Mouse (Mus musculus) midbrain, embryonic 11.5 days (tissue): ENCODE results near the gene Nup210l. TPM values are rescaled to one million over a fixed set of nuclear protein-coding genes. Genes with fewer than 3 reads are reported as not detected.

Source experiments
- ATAC-seq: fragments of 200-750 bp; cut with Nextera tagmentation; 2 replicates; pipeline ENCODE4 v1.8.0; 2017; ENCODE audit warnings: moderate TSS enrichment, moderate library complexity; ENCODE audit not compliant: low FRiP score
- DNase-seq: peaks from one replicate; pipeline ENCODE4 v3.0.0; 2015; ENCODE audit warnings: low spot score; ENCODE audit errors: missing footprints
- H3K27ac ChIP-seq: fragments of 300-500 bp; sonication (generic); 2 replicates; pipeline ENCODE4 v1.5.1; 2014; ENCODE audit warnings: low read depth, low read length
- H3K27me3 ChIP-seq: fragments of 300-500 bp; sonication (generic); 2 replicates; pipeline ENCODE4 v1.6.1; 2014; ENCODE audit warnings: mild to moderate bottlenecking, low read length, moderate library complexity, mixed read lengths; ENCODE audit not compliant: control insufficient read depth, insufficient read depth
- H3K36me3 ChIP-seq: fragments of 300-500 bp; sonication (generic); 2 replicates; pipeline ENCODE4 v1.6.1; 2014; ENCODE audit warnings: mild to moderate bottlenecking, low read length, moderate library complexity, mixed read lengths; ENCODE audit not compliant: control insufficient read depth, insufficient read depth
- H3K4me1 ChIP-seq: fragments of 300-500 bp; sonication (generic); 2 replicates; pipeline ENCODE4 v1.6.1; 2014; ENCODE audit warnings: low read length; ENCODE audit not compliant: control insufficient read depth, insufficient read depth
- H3K4me2 ChIP-seq: fragments of 300-500 bp; sonication (generic); 2 replicates; pipeline ENCODE4 v1.6.1; 2014; ENCODE audit warnings: mild to moderate bottlenecking, moderate library complexity
- H3K4me3 ChIP-seq: fragments of 300-500 bp; sonication (generic); 2 replicates; pipeline ENCODE4 v1.5.1; 2014; ENCODE audit warnings: low read depth, low read length
- H3K9ac ChIP-seq: fragments of 300-500 bp; sonication (generic); 2 replicates; pipeline ENCODE4 v1.6.1; 2014; ENCODE audit warnings: low read length
- H3K9me3 ChIP-seq: fragments of 300-500 bp; sonication (generic); 2 replicates; pipeline ENCODE4 v1.6.1; 2016; ENCODE audit warnings: low read length; ENCODE audit not compliant: control insufficient read depth
- WGBS: fragments of 180-500 bp; shearing (Covaris S2); extraction: QIAGEN DNeasy Blood & Tissue Kit; methylation state at CpG from one replicate; pipeline ENCODE4 v1.1.7; 2014; 5-methylcytosine and 5-hydroxymethylcytosine counted together
- polyA plus RNA-seq: library from polyadenylated mRNA; unstranded; fragments of >200 nt; fragmentation: Nextera tagmentation; extraction: Ambion mirVana; gene quantifications from 2 replicates; pipeline ENCODE4 v1.2.1, GENCODE M21; 2014

Gene Nup210l
- polyA plus RNA-seq, 1 experiment from 2014 or later = 0.60 TPM

DNA sequence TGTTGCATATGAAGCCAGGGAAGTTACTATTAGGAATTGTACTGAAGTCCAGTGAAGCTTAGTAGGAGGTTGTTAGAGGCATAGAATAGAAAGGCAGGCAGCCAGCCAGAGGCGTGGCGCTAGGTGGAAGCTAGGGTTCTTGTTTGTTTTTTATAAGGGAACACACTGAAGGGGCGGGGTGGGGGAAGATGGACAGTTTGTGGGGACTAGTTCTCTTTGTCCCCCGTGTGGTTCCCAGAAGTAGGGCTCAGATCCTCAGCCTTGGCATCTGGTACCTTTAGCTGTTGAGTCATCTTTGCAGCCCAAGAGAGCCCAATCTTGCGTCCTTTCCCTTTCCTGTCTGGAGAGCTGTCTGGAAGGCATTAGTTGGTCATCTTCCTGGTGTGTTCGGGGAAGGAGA, 18.7 kb upstream of the Nup210l start:
- Histone ChIP-seq H3K9me3 (no peaks in the 10 kb centered on the region), H3K36me3 (peaks cover 11% of the 10 kb centered on the region; the same call in 1 of the 2 replicates), H3K4me3 (no peak overlapping the region), H3K27ac (no peak overlapping the region), H3K4me1 (peaks cover 23% of the 10 kb centered on the region), H3K9ac (no peak overlapping the region), H3K4me2 (no peak overlapping the region), H3K27me3 (no peaks in the 10 kb centered on the region)
- no peak for ATAC-seq
- WGBS = 90% methylated on average over 6 of the region's 6 CpGs
- no peak for DNase-seq

DNA sequence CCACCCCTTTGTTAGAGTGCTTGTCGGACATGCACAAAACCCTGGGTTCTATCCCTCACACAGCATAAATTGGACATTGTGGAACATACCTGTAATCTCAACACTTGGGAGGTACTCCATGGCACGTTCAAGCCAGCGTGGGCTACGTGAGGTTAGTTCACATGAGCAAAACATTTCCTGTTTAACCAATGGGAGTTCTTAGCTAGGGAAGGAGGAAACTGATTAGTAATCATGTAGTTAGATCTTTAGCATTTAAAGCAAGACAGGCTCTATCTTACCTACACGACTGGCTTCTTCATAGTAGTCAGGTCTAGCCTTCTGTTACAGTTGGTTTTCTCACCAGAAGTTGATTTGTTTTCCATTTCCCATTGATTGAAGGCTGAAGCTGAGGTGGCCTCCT, 17.9 kb upstream of the Nup210l start:
- H3K4me3 ChIP-seq = no peak overlapping the region
- DNase-seq (no peak), ATAC-seq (no peak)
- no peaks in the 10 kb centered on the region for H3K9me3 ChIP-seq
- no peaks in the 10 kb centered on the region for H3K27me3 ChIP-seq
- no peak overlapping the region for H3K9ac ChIP-seq
- H3K4me1 ChIP-seq = peaks cover 18% of the 10 kb centered on the region
- H3K27ac ChIP-seq = no peak overlapping the region
- WGBS = 94% methylated on average over 5 of the region's 5 CpGs
- H3K36me3 ChIP-seq = peaks cover 18% of the 10 kb centered on the region; the same call in 1 of the 2 replicates
- no peak overlapping the region for H3K4me2 ChIP-seq

DNA sequence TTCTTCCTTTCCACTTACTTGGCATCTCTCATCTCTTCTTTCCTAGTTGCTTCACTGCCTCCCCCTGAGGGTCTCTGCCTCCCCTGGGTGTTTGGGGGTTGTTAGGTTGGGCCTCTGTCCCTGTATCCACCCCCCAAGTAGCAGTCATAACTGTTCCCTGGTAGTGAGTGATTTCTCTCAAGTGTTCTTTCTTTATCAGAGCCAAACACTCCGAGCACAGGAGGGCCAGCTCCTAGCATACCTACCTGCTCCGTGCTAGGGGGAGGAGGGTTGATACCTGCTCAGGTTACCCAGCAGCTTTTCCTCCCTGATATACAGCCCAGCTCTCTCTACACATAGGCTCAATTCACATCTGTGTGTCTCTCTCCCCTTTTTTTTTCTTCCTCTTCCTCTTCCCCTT, 15.3 kb upstream of the Nup210l start:
- H3K27me3 ChIP-seq = no peaks in the 10 kb centered on the region
- H3K9me3 ChIP-seq = no peaks in the 10 kb centered on the region
- H3K4me2 ChIP-seq = no peak overlapping the region
- H3K36me3 ChIP-seq = peaks cover 34% of the 10 kb centered on the region
- no peak overlapping the region for H3K9ac ChIP-seq
- DNase-seq (no peak), ATAC-seq (no peak)
- no peak overlapping the region for H3K4me3 ChIP-seq
- peaks cover 5% of the 10 kb centered on the region for H3K4me1 ChIP-seq
- WGBS = 95% methylated on average over 2 of the region's 2 CpGs
- no peak overlapping the region for H3K27ac ChIP-seq

DNA sequence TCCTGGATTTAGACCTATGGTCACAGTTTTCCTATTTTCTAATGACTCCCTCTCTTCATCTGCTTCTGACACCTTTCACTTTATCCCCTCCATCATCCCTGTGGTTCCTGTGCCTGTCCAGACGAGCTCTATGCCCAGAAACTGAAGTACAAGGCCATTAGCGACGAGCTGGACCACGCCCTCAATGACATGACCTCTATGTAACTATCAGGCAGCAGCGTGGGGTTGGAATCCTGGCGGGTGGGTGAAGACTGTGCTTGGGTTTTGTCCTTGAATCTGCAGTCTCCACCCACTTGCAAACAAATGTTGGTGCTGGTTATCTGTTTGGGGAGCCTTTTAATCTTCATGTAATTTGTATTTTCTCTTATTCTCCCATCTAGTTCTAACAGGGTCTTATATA, 13.0 kb upstream of the Nup210l start:
- ATAC-seq (no peak), DNase-seq (no peak)
- Histone ChIP-seq H3K4me3 (no peak overlapping the region), H3K27ac (no peak overlapping the region), H3K4me1 (no peaks in the 10 kb centered on the region), H3K9me3 (no peaks in the 10 kb centered on the region), H3K4me2 (no peak overlapping the region), H3K27me3 (no peaks in the 10 kb centered on the region), H3K9ac (no peak overlapping the region), H3K36me3 (peaks cover 34% of the 10 kb centered on the region)
- WGBS = 93% methylated on average over 6 of the region's 6 CpGs

DNA sequence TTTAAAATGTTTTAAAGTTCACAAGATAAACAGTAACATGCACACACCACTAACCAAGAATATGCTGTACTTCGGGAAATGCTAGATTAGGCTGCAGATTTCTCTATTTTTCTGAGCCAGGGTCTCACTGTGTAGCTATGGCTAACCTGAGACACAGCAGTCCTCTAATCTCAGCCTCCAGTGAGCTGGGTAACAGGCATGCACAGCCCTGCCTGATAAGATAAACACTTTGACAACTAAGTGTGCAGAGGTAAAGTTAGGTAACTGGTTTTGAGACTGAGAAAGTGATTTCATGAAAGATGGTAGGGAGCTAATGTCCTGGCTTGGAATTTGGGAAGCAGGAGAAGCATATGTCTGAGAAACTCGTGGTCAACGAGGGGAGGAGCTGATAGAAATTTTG, 9.5 kb upstream of the Nup210l start:
- WGBS = 94% methylated on average over 3 of the region's 3 CpGs

DNA sequence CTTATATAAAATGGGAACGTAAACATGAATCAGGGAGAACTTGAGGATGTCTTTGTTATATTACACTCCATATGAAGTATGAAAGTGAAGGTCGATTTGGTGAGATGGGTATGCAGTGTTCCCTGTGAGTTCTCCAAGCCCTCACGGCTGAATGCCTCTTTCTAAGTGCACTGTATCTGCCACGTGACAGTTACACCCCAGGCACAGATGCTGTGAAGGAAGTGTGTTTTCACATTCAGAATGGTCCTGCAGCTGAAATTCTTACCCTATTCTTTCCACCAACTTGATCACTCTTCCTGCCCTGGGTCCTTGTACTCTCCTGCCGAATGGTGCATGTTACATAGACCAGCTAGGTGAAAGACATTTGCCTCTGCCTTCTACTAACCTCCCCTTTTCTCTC, 6.0 kb upstream of the Nup210l start:
- Histone ChIP-seq H3K9ac (no peak overlapping the region), H3K4me1 (no peaks in the 10 kb centered on the region), H3K27me3 (no peaks in the 10 kb centered on the region), H3K4me2 (no peak overlapping the region), H3K36me3 (peaks cover 8% of the 10 kb centered on the region; the same call in 1 of the 2 replicates), H3K27ac (no peak overlapping the region), H3K4me3 (no peak overlapping the region), H3K9me3 (no peaks in the 10 kb centered on the region)
- DNase-seq (no peak), ATAC-seq (no peak)
- 88% methylated on average over 5 of the region's 5 CpGs for WGBS

More for the DNA sequence above, 9.5 kb upstream of the Nup210l start:
- no peak for DNase-seq
- H3K36me3 ChIP-seq = peaks cover 31% of the 10 kb centered on the region
- no peaks in the 10 kb centered on the region for H3K4me1 ChIP-seq
- no peaks in the 10 kb centered on the region for H3K27me3 ChIP-seq
- H3K4me2 ChIP-seq = no peak overlapping the region
- no peak overlapping the region for H3K27ac ChIP-seq
- no peak overlapping the region for H3K4me3 ChIP-seq
- no peak for ATAC-seq
- no peaks in the 10 kb centered on the region for H3K9me3 ChIP-seq
- no peak overlapping the region for H3K9ac ChIP-seq

DNA sequence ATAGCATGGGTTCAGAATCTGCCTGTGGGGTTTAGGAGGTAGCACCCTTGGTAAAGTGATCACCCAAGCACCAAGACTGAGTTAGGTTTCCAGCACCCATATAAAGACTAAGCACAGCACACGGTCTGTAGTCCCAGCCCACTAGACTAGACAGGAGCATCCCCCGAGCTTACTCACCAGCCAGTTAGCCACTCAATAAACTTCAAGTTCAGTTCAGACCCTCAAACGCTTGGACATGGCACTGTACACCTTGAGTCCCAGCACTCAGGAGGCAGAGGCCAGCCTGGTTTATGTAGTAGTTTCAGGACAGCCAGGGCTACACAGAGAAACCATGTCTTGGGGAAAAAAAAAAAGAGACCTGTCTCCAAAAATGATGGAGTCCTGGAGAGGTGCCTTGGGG, 2.9 kb upstream of the Nup210l start:
- 93% methylated on average over 3 of the region's 3 CpGs for WGBS
- Histone ChIP-seq H3K36me3 (0 out of 2 replicates have a peak, but pooled peaks cover 3% of the 10 kb centered on the region), H3K27me3 (no peaks in the 10 kb centered on the region), H3K9ac (no peak overlapping the region), H3K9me3 (no peaks in the 10 kb centered on the region), H3K4me3 (no peak overlapping the region), H3K4me2 (no peak overlapping the region), H3K27ac (no peak overlapping the region), H3K4me1 (no peaks in the 10 kb centered on the region)
- no peak for DNase-seq
- no peak for ATAC-seq

DNA sequence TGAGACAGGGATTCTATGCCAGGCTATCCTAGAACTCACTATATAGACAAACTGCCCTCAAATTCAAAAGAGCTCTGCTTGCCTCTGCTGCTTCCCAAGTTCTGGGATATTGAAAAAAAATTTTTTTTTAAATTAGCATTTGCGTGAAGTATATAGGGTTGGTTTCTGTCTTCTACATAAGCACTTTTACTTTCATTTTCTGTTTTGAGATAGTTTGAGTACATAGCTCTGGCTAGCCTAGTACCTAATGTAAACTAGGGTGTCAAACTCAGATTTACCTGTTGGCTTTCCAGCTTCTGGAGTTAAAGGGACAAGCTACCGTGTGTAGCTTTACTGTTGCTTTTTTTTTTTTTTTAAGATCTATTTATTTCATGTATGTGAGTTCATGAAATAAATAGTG, 2.3 kb upstream of the Nup210l start:
- H3K27me3 ChIP-seq = no peaks in the 10 kb centered on the region
- ATAC-seq = no peak
- no peak overlapping the region for H3K9ac ChIP-seq
- H3K36me3 ChIP-seq = 0 out of 2 replicates have a peak, but pooled peaks cover 3% of the 10 kb centered on the region
- H3K4me1 ChIP-seq = no peaks in the 10 kb centered on the region
- H3K27ac ChIP-seq = no peak overlapping the region
- WGBS = 96% methylated on average over 2 of the region's 2 CpGs
- no peak overlapping the region for H3K4me2 ChIP-seq
- no peak overlapping the region for H3K4me3 ChIP-seq
- DNase-seq = no peak
- no peaks in the 10 kb centered on the region for H3K9me3 ChIP-seq

DNA sequence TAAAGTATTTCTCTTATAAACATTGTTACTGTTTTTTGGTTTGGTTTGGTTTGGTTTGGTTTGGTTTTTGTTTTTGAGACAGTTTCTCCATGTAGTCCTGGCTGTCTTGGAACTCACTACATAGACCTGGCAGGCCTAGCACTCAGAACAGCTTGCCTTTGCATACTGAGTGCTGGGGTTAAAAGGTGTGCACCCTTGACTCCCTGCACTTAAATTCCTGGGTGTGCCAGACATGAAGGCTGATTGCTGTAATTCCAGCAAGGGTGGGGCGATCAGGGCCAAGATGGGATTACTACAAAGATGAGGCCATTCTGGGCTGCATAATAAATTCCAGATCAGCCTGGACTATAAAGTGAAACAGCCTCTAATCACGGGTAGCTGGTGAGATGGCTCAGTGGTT, 1.7 kb upstream of the Nup210l start:
- no peaks in the 10 kb centered on the region for H3K4me1 ChIP-seq
- no peak for ATAC-seq
- H3K36me3 ChIP-seq = 0 out of 2 replicates have a peak, but pooled peaks cover 3% of the 10 kb centered on the region
- DNase-seq = no peak
- no peak overlapping the region for H3K4me3 ChIP-seq
- WGBS = 89% methylated on average over 2 of the region's 2 CpGs
- H3K9me3 ChIP-seq = no peaks in the 10 kb centered on the region
- no peak overlapping the region for H3K4me2 ChIP-seq
- no peaks in the 10 kb centered on the region for H3K27me3 ChIP-seq
- no peak overlapping the region for H3K27ac ChIP-seq
- H3K9ac ChIP-seq = no peak overlapping the region

DNA sequence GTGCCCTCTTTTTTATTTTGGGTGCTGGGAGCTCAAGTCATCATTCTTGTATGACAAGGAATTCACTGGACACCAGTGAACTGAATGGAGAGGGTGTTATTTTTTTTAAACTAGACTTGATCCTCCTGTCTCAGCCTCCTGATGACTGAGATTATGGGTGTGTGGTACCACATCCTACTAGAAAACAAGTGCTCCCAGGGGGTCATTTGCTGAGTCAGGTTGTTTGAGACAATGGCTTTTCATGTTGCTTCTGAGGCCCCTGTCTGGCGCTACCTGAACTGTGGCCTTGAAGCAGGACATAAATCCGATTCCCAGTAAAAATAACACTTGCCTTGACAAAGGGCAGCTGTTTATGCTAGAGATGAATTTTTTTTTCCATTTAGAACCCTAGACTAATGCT, 756 bp upstream of the Nup210l start:
- Histone ChIP-seq H3K4me2 (no peak overlapping the region), H3K9ac (no peak overlapping the region), H3K4me1 (no peaks in the 10 kb centered on the region), H3K4me3 (no peak overlapping the region), H3K36me3 (0 out of 2 replicates have a peak, but pooled peaks cover 3% of the 10 kb centered on the region), H3K27ac (no peak overlapping the region), H3K27me3 (no peaks in the 10 kb centered on the region), H3K9me3 (no peaks in the 10 kb centered on the region)
- 91% methylated on average over 2 of the region's 2 CpGs for WGBS
- ATAC-seq (no peak), DNase-seq (no peak)
